Mouse (Mus musculus) layer of hippocampus, adult 8-10 months (tissue): Measurements from ENCODE around the gene Stab1. TPM values are rescaled to one million over a fixed set of nuclear protein-coding genes. Genes with fewer than 3 reads are reported as not detected.

Source experiments
- total RNA-seq, 4 experiments: library from RNA; stranded (reverse); gene quantifications; 2 replicates each; pipeline ENCODE4 v1.2.4; 2022

The Stab1 gene
- total RNA-seq, 4 experiments from 2014 or later = 17.6 to 27.0 (median 25.1) TPM

Other genes starting within 250 kb of the Stab1 start
- 10 to 100 TPM; 28.0 to 46.6 (median 34.7) TPM for gene Itih3, start 244.9 kb downstream of the Stab1 start, total RNA-seq
- gene Itih1, start 225.4 kb downstream of the Stab1 start, total RNA-seq = not detected
- 10 to 100 TPM; 18.8 to 21.9 (median 20.0) TPM for gene Nek4, start 217.3 kb downstream of the Stab1 start, total RNA-seq
- gene Glt8d1, start 167.2 kb downstream of the Stab1 start, total RNA-seq = 10 to 100 TPM; 41.3 to 55.0 (median 48.5) TPM
- 100 to 1,000 TPM; 150 to 171 (median 167) TPM for gene Spcs1, start 167.0 kb downstream of the Stab1 start, total RNA-seq
- gene Pbrm1, start 149.5 kb downstream of the Stab1 start, total RNA-seq = 10 to 100 TPM; 51.8 to 69.0 (median 60.3) TPM
- gene Gnl3, start 149.5 kb downstream of the Stab1 start, total RNA-seq = 10 to 100 TPM; 40.3 to 53.7 (median 51.7) TPM
- gene Smim4, start 39.7 kb downstream of the Stab1 start, total RNA-seq = 10 to 100 TPM; 19.5 to 43.1 (median 26.7) TPM
- gene Nt5dc2, start 37.6 kb downstream of the Stab1 start, total RNA-seq = 1 to 10 TPM; 5.9 to 8.8 (median 7.8) TPM
- gene Tnnc1, start 39.7 kb upstream of the Stab1 start, total RNA-seq = 1 to 10 TPM; 2.3 to 3.7 (median 2.9) TPM
- 100 to 1,000 TPM; 432 to 530 (median 469) TPM for gene Nisch, start 48.3 kb upstream of the Stab1 start, total RNA-seq
- gene Sema3g, start 49.2 kb upstream of the Stab1 start, total RNA-seq = 1 to 10 TPM; 4.7 to 5.9 (median 5.6) TPM
- 1 to 10 TPM; 4.5 to 5.4 (median 4.9) TPM for gene Phf7, start 82.7 kb upstream of the Stab1 start, total RNA-seq
- gene Bap1, start 82.8 kb upstream of the Stab1 start, total RNA-seq = 100 to 1,000 TPM; 118 to 138 (median 130) TPM
- gene Dnah1, start 155.3 kb upstream of the Stab1 start, total RNA-seq = 1 to 10 TPM; 4.4 to 6.4 (median 5.9) TPM
- gene Capn7, start 168.0 kb upstream of the Stab1 start, total RNA-seq = 10 to 100 TPM; 34.9 to 44.0 (median 40.9) TPM